Mouse (Mus musculus) right cerebral cortex, adult 2 months (tissue): ENCODE measurements around the gene Lrrk1.

Experiments
- DNase-seq, 2 experiments: peaks; one replicate each; pipeline ENCODE4 v3.0.0; 2021 to 2022; ENCODE audit warnings: low spot score in 2 of 2

The Lrrk1 gene

DNA sequence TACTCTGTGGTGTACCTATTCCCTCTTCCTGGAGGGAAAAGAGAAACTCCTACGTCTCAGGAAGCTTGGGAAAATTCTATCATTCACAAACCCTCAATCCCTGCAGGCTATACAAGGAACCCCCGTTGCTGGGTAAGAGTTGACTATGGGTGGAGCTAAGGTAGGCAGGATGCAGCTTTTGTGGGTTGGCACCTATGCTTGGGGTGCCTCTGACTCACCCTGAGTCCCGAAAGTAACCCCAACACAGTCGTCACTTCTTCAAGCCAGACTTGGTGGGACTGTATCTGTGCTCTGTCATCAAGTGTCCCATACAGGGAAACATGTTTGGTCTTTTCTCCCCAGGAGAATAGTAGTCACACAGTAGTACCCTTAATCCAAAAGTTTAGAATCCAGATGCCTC, 86.7 kb downstream of the Lrrk1 start:
- no peak for DNase-seq

DNA sequence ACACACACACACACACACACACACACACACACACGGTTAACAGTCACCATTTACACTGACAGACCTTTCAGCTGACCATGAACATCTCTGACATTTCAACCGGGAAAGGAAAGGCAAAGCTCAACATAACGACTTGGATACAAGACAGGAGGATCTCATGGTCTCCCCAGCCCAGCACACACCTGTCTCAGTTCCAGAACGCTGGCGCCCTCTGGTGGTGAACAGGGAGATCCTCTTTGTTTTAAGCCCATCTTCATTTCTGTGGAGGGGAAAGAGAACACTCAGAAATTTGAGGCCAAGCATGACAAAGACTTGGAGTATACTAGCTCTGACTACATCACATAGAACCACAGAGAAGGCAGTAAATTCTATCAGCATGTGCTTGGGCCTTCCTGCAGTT, 87.5 kb downstream of the Lrrk1 start:
- DNase-seq: peak; percentile 71 to 90

GRCm38 (mm10) chr7:66297656-66298021, 90.5 kb downstream of the Lrrk1 start:
- DNase-seq: no peak

- DNase-seq: no peak
Measured at GRCm38 (mm10) chr7:66296921-66297655, 91.1 kb downstream of the Lrrk1 start.

GRCm38 (mm10) chr7:66292552-66293376, 95.4 kb downstream of the Lrrk1 start:
- DNase-seq: no peak

DNA sequence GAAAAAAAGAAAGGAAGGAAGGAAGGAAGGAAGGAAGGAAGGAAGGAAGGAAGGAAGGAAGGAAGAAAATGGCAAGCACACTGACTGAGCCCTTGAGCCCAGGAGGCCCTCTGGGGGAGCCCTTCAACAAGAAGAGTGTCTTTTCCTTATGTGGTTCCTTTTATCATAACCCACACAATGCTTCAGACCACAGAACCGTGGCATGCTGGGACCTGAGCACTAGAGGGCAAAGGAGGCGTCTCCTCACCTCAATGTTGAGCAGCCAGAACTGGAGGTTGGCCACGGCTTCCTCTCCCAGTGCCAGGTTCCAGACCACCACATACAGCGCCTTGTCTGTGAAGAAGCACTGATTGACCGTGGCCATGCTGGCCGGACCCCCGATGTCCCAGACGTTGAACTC, 96.1 kb downstream of the Lrrk1 start:
- no peak for DNase-seq

DNA sequence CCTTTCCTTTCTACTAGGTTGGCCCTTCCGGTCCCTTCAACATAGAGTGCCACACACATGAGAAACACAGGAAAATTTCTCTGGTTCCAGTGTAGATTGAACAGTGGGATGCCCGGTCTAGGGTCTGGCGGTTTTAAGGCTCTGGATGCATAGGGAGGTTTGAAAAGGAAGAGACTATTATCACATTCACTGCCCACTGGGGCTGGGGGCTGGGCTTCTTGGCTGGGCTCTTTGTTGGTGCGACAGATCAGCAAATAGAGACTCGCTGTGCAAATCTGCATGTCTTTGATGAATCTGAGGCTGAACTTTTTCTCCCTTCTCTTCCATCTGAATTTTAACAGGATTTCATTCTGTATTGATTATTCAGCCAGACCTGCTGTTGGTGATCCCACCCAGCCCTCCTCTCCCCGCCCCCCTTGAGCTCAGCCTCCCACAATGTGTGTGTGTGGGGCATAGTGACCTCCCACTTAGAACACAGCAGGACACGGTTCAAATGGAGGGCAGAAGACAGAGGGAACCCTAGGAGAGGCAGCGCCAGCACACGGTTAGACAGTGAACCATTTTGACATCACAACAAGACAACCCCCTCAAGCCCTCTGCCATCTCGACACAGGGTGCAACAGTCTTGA, 105.1 kb downstream of the Lrrk1 start:
- DNase-seq: no peak

- DNase-seq: no peak
Measured at GRCm38 (mm10) chr7:66282265-66282664, 105.9 kb downstream of the Lrrk1 start.

DNA sequence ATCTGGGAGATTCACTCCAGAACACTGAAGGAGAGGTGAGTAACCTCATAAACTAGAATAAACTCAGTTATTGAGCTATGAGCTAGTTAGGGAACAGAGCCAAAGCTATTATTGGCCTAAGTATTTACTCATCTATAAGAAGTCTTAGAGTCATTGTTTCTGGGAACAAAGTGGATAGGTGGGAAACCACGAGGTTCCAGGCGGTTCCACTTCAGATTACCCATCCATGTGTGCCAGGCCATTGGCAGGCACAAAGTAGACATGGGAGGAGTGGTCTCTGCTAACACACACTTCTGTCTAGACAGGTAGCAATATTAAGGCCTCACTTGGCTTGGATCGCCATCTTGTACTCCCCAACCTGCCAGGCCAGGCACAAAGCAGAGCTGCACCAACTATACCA, 110.1 kb downstream of the Lrrk1 start:
- no peak for DNase-seq

DNA sequence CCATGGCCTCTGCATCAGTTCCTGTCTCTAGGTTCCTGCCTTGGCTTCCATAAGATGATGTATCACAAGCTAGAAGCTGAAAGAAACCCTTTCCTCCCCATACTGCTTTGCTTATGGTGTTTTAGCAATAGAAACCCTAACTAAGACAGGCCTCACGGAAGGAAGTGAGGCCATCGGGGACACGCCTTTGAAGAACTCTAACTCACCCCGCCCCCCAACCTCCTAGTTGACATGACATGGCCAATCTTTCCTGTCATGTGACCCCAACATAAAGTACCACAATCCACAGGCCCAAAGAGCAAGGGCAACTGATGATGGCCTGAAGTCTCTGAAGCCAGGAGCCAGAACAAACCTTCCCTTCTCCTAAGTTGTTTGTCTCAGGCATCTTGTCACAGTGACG, 114.7 kb downstream of the Lrrk1 start:
- no peak for DNase-seq

DNA sequence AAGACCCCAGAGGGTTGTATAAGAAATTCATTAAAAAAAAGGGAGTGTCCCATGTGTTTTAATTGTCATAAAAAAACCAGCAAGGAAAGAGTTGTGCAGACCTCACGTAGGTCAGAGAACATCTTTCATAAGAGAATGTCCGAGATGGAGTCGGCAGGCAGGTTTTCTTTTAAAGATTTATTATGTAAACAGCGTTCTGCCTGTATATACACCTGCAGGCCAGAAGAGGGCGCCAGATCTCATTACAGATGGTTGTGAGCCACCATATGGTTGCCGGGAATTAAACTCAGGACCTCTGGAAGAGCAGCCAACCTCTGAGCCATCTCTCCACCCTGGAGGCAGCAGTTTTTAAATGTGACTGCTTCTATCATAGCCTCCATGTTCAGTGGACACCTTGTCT, 116.9 kb downstream of the Lrrk1 start:
- DNase-seq: no peak

- DNase-seq: no peak
Measured at GRCm38 (mm10) chr7:66266942-66267850, 121.0 kb downstream of the Lrrk1 start.

DNA sequence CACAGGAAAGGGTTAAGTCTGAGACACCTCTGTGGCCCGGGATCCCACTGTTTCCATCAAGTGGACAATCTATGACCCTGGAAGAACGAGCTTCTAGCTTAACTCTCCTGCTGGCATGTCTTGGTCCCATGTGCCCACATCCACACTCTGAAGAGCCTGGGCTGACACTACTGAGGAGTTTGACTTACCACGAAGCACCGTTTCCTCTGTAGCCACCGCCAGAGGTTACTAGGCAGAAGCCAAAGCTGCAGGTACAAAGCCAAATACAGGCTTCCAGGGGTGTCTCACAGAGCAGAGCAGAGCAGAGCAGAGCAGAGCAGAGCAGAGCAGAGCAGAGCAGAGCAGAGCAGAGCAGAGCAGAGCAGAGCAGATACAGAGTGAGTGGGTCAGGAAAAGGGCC, 124.7 kb downstream of the Lrrk1 start:
- no peak for DNase-seq

GRCm38 (mm10) chr7:66262570-66263156, 125.5 kb downstream of the Lrrk1 start:
- no peak for DNase-seq

DNA sequence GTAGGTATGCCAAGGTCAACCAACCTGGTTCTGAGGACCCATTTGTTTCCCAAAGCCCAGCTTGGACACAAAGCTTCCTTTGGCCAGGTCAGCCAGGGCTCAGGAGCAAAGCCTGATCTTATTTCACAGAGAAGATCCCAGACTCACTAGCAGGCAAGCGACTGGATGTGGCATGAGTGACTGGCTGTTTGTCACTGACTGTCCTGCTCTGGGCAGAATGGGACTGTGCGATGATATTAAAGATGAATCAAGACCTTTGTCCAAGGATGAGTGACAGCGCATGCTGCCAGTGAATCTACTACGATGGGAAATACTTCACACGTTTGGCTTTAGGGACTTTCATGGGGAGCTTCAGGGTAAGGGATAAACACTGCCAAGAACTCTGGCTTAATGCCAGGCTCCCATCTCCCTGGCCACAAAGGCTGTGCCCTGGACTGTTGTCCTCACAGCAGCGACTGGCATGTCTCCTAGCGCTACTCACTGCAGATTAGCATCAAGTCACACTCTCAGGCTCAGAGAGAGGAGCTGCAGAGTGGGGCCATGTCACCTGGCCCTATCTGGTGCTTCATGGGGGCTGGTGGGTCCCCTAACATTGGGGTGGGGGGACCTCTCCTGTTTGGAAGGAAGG, 127.3 kb downstream of the Lrrk1 start:
- DNase-seq: no peak

- DNase-seq: no peak
Measured at GRCm38 (mm10) chr7:66260295-66260694, 127.9 kb downstream of the Lrrk1 start.

- DNase-seq: no peak
Measured at GRCm38 (mm10) chr7:66259436-66260206, 128.5 kb downstream of the Lrrk1 start.

DNA sequence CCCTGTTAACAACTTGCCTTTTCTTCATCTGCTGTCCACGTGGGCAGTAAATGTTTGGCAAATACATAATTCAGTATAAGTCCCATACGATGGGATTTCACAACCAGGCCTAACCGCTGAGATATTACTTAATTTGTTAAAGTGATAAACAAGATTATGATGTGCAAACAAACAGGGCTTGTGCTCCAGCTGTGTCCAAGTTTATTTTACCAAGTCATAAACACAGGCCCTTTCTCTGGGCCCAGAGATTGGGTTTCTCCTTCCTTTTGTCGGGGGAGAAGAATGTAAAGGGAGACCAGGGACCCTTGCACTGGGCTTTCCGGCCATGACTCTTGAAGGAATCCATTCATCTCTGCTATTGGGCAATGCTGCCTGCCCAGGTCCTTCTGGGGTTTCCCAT, 129.2 kb downstream of the Lrrk1 start:
- no peak for DNase-seq

DNA sequence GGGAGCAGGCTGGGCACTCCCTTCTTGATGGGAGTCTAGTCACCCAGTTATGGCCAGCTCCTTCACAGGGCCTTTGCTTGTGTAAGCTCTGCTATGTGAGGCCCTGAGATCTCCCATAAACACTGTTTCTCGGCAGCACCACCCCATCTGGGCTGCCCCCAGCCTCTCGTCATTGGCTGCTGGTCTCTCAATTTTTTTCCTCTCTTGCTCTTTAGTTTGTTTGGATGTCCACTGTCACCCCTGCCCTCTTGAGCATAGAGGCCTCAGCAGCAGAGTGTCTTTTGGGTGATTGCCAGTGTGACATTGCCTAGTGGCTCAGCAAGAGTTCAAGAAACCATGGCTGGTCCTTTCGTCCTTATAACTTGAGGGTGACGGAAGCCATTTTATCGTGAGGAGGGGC, 130.9 kb downstream of the Lrrk1 start:
- no peak for DNase-seq

GRCm38 (mm10) chr7:66256441-66256840, 131.7 kb downstream of the Lrrk1 start:
- DNase-seq: no peak
